Comparison of ENCODE assay signal across 44 mouse cellular contexts in the genomic region with DNA sequence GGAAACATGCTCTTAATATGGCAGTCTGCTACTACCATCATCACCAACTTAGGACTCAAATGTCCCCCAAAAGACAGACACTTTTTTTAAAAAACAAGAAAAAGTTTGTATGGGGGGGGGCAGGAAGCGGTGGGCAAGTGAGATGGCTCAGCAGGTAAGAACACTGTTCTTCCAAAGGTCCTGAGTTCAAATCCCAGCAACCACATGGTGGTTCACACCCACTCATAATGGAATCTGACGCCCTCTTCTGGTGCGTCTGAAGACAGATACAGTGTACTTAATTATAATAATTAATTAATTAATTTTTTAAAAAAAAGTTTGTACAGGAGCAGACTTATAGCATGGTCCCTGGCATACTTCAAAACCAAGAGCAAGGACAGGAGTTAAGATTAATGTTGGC. TPM values are rescaled to one million over a fixed set of nuclear protein-coding genes. Genes with fewer than 3 reads are reported as not detected.
"Had no signal": no experiment of that assay in that cellular context is flagged by ENCODE, and none has a peak within 500 bp of the region (broad histone marks: within the 10 kb centered on the region; RNA-seq: fewer than 3 reads in every experiment).

No protein-coding gene starts in this region.

- H3K36me3 ChIP-seq: heart, embryonic 15.5 days; hindbrain, embryonic 15.5 days; intestine, embryonic 15.5 days had no signal

- H3K4me2 ChIP-seq: heart, embryonic 11.5 days; heart, embryonic 12.5 days; heart, embryonic 13.5 days; heart, embryonic 15.5 days; hindbrain, embryonic 12.5 days; hindbrain, embryonic 13.5 days; hindbrain, embryonic 14.5 days; hindbrain, embryonic 15.5 days; intestine, embryonic 15.5 days; kidney, embryonic 15.5 days had no signal

- ATAC-seq: hindbrain, embryonic 16.5 days; hindbrain, postnatal 0 days; inflammation-experienced regulatory T-cells, adult 6 months; intestine, embryonic 15.5 days; intestine, embryonic 16.5 days; intestine, postnatal 0 days had no signal

- H3K4me1 ChIP-seq: heart, embryonic 10.5 days; heart, embryonic 12.5 days; heart, embryonic 13.5 days; heart, embryonic 15.5 days; hindbrain, embryonic 10.5 days; hindbrain, embryonic 12.5 days; hindbrain, embryonic 13.5 days; hindbrain, embryonic 15.5 days; intestine, embryonic 15.5 days; kidney, embryonic 15.5 days had no signal

- H3K27me3 ChIP-seq: heart, embryonic 12.5 days; heart, embryonic 13.5 days; heart, embryonic 15.5 days; hindbrain, embryonic 12.5 days; hindbrain, embryonic 13.5 days; hindbrain, embryonic 15.5 days; intestine, embryonic 15.5 days; kidney, embryonic 15.5 days had no signal

- H3K9ac ChIP-seq: heart, embryonic 12.5 days; heart, embryonic 13.5 days; heart, embryonic 15.5 days; hindbrain, embryonic 12.5 days; hindbrain, embryonic 13.5 days; hindbrain, embryonic 14.5 days; hindbrain, embryonic 15.5 days; intestine, embryonic 15.5 days; kidney, embryonic 15.5 days had no signal

- DNase-seq: heart, postnatal 10 days; heart, postnatal 14 days; heart, postnatal 36 days; heart, postnatal 4 days; kidney, adult 11 months; kidney, adult 18-20 months; kidney, adult 2 months; kidney, adult 8-10 months; kidney, adult 9 months; kidney, postnatal 10 days; kidney, postnatal 14 days; kidney, postnatal 25 days; kidney, postnatal 36 days; kidney, postnatal 4 days; layer of hippocampus, adult 9-11 months; layer of hippocampus, postnatal 36 days had no signal

- H3K27ac ChIP-seq: heart, embryonic 10.5 days; heart, embryonic 13.5 days; heart, embryonic 15.5 days; hindbrain, embryonic 10.5 days; hindbrain, embryonic 12.5 days; hindbrain, embryonic 13.5 days; hindbrain, embryonic 14.5 days; hindbrain, embryonic 15.5 days; hindbrain, postnatal 0 days; intestine, embryonic 15.5 days; kidney, embryonic 15.5 days; kidney, postnatal 0 days; layer of hippocampus, adult 2 months had no signal

- H3K4me3 ChIP-seq: heart, embryonic 10.5 days; heart, embryonic 12.5 days; heart, embryonic 13.5 days; heart, embryonic 15.5 days; hindbrain, embryonic 10.5 days; hindbrain, embryonic 12.5 days; hindbrain, embryonic 13.5 days; hindbrain, embryonic 15.5 days; intestine, embryonic 15.5 days; kidney, embryonic 15.5 days; layer of hippocampus, adult 2 months had no signal

- H3K9me3 ChIP-seq: heart, embryonic 10.5 days; heart, embryonic 12.5 days; heart, embryonic 13.5 days; heart, embryonic 15.5 days; hindbrain, embryonic 10.5 days; hindbrain, embryonic 12.5 days; hindbrain, embryonic 13.5 days; hindbrain, embryonic 15.5 days; intestine, embryonic 15.5 days; kidney, embryonic 15.5 days had no signal

RNA-seq across cellular contexts. Expression of gene Cyp2d26, which starts 45.1 kb away (rescaled TPM):
- total RNA-seq: heart, postnatal 10 days; heart, postnatal 14 days; heart, postnatal 25 days; heart, postnatal 36 days; heart, postnatal 4 days; hematopoietic stem cell, adult 5-6 weeks; hindbrain, postnatal 0 days; layer of hippocampus, adult 2 months; layer of hippocampus, adult 8-10 months; layer of hippocampus, postnatal 14 days; layer of hippocampus, postnatal 25 days; layer of hippocampus, postnatal 36 days; left cerebral cortex, adult 18-20 months had no signal
- polyA plus RNA-seq: heart, embryonic 11.5 days; heart, embryonic 12.5 days; heart, embryonic 13.5 days; heart, embryonic 14.5 days; heart, postnatal 0 days; hindbrain, embryonic 10.5 days; hindbrain, embryonic 11.5 days; hindbrain, embryonic 12.5 days; hindbrain, embryonic 13.5 days; hindbrain, embryonic 14.5 days; hindbrain, embryonic 15.5 days; hindbrain, embryonic 16.5 days; hindbrain, postnatal 0 days had no signal
